Mouse (Mus musculus): ENCODE data around the gene Aff3.

- no peak for TF ChIP-seq HCFC1 (IDR thresholded peaks at IDR 0.05; ENCODE audit: borderline replicate concordance, insufficient read depth, low read length)
- no peak for TF ChIP-seq ZNF384 (IDR thresholded peaks at IDR 0.05; ENCODE audit: low read depth, low read length)
Observed at GRCm38 (mm10) chr1:38176077-38176476, 488.7 kb downstream of the Aff3 start.
